Mouse (Mus musculus) olfactory bulb, adult 2 months (tissue): ENCODE measurements around the gene Pth2.

Experiments
- CTCF ChIP-seq: fragments of 200-500 bp; IDR thresholded peaks from 2 replicates; pipeline ENCODE4 v1.5.1; 2012; ENCODE audit warnings: low read depth, mild to moderate bottlenecking, low read length, moderate library complexity; ENCODE audit not compliant: insufficient read depth
- POLR2A ChIP-seq: fragments of 200-500 bp; IDR thresholded peaks from 2 replicates; pipeline ENCODE4 v1.6.1; 2012; ENCODE audit warnings: mild to moderate bottlenecking, low read depth, low read length, moderate library complexity; ENCODE audit not compliant: insufficient read depth

DNA sequence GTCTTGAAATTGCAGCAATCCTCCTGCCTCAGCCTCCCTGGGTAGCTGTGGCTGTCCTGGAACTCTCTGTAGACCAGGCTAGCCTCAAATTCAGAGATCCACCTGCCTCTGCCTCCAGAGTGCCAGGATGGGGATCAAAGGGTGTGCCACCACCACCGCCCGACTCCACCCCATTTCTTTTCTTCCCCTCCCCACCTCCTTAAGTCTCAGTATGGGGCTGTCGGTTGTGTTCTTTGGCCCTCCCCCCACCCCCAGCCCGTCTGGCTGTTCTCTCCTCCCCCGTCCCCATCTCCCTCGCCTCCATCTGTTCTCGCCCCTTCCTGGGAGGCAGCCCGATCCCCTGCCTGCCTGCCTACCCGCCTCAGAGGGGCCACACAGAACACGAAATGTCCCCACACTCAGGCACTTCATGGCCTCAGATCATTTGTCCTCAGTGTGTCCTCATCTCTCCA lies 13.8 kb upstream of the Pth2 start:
- TF ChIP-seq POLR2A (no peak), CTCF (no peak)
